Mouse (Mus musculus) hindlimb bud, embryonic 11.5 days (tissue): ENCODE data around the gene Itpr2.

ENCODE experiments used
- DNase-seq: peaks from one replicate; pipeline ENCODE4 v3.0.0-alpha.2; 2012; ENCODE audit warnings: low read depth, low spot score; ENCODE audit errors: extremely low spot score

Gene Itpr2

DNA sequence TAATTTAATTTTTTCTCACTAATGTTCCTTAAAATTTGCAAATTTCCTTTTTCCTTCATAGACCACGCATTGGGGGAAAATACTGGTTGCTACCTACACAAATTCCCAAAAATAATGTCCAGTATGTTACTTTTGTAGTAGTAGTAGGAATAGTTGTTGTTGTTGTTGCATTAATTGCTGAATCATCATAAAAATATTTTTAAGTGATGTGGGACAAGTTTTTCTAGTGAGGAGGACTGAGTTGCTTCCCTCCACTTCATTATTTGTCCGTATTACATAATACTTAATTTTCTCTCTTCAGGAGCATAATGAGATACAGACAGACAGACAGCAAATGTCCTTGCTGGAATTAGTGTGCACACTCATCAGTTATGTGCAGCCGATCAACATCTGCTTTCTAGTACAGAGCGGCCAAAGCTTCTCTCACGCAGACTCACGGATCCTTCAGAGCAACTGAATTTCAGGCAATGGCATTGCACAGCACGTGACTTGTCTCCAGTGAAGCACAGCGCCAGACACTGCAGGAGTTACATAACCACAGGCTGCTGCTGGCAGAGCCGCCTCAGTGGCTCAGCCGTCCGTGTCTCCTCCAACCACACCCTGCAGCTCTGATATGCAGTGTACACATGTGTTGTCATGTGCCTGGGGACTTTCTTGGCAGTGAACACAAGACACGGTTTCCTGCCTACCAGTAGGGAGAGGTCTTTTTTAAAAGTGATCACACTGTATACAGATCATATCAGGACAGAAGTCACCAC lies 231.1 kb downstream of the Itpr2 start:
- DNase-seq, result no peak

DNA sequence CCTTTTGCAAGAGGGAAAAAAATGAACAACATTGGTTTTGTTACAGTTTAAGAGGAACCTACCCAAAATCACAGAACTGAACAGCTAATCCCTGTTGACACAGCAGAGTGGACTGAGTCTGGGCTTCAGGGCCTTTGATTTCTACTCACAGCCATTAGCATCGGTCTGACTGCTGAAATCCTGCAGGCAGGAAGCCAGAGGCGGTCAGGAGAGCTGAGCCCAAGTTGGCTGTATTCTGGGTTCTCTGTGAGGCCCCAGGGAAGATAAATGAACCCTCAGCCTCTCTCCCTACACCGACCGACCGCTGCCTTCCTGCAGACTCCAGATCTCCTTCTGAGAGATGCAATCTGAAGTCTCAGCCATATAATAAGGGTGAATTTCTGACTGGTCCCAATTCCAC lies 231.9 kb downstream of the Itpr2 start:
- no peak for DNase-seq

DNA sequence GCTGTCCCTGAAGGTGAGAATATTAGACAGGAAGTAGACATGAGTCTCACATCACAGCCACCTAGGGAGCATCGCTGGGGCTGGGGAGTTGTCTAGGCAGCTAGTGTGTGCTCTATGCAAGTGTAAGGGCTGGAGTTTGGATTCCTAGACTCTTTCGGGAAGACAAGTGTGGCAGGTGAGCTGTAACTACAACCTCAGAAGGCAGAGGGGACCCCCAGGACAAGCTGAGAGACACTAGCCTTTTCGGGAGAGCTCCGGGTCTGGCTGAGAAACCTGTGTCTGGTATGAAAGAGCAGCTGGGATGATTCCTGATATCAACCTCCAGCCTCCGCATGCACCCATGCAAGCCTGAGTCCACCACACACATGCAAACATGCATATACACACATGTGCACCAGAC lies 232.7 kb downstream of the Itpr2 start:
- no peak for DNase-seq

DNA sequence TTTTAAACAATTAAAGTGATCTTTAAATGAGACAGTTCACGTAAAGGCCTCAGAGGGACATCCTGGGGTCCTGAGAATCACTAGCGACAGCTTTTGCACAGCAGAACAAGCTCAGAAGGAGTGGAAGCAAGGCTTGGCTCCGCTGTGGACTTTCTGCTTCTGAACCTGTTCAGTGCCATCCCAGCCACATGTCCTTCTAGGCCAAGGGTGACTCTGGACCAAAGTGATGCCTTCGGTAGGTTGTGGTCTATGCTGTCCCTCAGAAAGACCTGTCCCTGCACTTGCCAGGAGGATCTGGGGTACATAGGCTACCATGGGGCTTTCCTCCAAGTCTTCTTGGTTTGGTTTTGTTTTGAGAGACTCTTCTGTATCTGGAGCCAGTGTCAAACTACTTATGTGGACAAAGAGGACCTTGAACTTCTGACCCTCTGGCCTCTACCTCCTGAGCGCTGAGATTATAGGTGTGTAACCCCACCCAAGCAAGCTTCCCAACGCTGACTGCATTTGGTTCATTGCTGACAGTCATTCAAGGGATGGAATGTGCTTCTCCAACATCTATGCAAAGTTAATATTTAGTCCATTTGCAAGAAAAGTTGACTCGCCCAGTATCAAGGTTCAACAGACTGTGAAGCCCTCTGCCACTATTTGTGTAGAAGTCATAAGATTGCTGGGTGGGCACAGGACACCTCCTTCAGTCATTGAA lies 241.2 kb downstream of the Itpr2 start:
- no peak for DNase-seq

DNA sequence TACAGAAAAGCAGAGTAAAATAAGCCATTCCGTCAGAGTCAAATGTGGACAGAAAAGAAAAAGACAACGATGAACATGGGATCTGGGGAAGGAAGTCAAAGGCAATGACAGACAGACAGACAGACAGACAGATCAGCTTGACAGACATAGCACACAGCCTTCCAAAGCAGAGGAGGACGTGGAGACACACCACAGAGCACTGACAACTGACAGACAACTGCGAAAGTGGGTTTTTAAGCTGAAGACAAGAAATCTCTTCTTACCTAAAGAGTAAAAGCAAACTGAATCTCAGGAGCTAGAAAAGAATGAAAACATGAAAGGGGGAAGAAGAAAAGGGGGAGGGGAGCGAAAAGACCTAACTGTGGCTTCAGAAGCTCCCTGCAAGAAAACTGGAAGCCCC lies 243.3 kb downstream of the Itpr2 start:
- no peak for DNase-seq

DNA sequence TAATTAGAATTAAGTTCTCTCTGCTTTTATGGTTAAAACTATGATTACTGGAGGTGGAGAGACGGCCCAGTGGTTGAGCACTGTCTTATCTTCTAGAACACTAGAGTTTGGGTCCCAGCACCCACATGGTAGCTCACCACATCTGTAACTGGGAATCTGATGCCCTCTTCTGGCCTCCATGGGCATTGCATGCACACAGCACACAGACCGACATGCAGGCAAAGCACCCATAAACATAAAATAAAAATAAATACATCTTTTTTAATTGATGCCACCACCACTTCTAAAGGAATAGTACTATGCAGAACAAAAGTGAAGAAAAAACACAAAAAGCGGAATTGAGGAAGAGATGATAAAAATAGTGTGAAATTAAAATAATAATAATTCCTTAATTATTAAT lies 243.8 kb downstream of the Itpr2 start:
- DNase-seq, result no peak

DNA sequence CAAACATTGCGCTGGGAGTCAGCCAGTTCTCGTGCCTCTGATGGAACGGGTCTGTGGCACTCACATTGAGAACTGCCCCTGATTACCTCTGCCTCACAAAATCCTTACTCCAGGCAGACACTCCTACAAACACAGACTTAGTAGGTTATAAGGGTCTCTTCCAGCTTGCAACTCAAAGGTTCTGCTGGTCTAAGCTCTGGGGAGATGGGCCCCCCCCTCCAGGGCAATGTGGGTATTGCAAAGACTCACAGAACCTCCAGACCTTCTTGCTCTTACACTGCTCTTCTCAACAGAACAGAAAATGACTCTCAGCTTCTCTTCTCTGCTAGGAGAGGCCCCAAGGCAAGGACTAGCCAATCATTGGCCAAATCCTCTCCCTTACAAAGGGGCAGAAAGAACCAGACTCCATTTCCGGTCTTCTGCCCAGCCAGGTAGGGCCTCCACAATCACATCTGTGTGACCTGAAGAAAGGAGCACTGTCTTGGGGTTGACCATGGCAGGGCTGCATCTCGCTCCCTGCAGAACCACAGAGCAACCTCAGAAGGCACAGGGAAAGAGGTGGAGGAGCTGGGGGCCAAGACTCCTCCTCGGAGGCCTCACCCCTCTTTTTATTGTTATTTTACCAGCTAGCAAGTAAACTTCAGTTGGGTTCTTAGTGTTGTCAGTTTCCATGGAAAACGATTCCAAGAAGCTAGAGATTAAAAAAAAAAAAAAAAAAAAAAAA lies 244.9 kb downstream of the Itpr2 start:
- no peak for DNase-seq

DNA sequence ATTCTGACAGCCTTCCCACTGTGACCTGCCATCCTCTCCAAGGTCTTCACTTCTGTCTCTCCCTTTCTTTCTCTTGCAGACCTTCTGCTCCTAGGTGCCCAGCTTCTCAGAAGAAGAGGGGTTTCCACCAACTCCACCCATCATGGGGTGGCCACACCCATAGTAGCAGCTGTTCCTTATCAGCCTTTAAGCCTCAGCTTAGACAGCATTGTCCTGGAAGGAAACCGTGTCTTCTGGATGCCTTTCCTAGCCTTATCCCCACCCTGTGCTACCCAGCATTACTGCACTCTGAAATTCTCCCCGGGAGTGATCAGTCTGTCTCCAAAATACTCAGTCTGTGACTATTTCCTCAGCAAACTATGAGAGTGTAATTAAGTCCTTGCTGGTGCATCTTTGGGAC lies 245.6 kb downstream of the Itpr2 start:
- DNase-seq, result no peak

DNA sequence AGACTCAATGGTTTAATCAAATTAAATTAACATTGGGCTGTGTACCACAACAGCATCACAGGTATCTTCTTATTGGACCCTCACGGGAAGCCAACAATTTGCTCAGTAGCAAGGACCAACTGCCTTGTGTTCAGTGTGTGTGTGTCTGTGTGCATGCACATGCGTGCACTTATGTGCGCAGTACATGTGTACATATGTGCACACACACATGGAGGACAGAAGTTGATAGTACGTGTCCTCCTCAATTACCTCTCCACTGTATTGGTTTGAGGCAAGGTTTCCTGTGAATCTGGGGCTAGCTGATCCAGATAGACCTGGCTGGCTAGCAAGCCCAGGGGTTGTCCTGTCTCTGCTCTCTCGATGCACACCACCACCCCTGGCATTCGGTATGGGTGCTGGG lies 246.4 kb downstream of the Itpr2 start:
- DNase-seq, result no peak

DNA sequence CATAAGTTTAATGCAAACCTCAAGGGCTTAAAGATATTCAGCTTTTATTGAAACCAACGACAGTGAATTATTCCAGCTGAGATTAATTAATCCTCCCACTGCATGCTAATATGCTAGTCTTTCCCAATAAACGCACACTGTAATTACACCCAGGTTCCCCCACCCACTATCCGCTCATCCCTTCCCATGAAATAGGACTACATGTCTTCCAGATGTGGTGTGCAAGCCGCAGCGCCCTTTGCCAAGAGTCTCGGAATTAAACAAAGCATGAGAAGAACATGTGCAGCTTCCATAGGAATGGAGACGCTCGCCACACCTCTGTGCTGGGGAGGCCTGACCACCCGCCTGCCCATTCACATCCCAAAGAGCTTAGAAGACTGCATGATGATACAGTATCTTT lies 247.1 kb downstream of the Itpr2 start:
- DNase-seq, result no peak

DNA sequence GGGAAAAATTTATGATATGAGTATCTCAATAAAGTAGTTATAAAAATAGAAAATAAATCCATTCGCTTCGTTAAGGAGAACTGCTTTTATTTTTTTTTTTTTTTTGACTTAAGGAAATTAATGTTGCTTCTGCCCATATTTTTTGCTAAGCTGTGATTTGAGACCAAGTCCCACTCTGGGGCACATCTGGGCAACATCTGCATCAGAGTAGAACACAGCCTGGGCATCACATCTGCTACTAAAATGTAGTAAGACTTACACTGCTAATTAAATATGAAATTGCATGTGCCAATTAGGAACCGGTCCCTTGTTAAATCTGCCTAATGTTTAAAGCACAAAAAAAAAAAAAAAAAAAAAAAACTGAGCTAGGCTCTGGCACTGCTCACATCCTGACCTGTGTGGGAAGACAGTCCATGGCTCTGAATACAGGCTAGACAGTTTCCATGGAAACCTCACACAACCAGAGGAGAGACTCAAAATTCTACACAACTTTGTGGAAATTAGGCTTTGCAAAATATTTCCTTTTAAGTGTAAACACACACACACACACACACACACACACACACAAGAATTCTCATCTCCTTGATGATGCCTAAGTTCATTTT lies 247.7 kb downstream of the Itpr2 start:
- no peak for DNase-seq

DNA sequence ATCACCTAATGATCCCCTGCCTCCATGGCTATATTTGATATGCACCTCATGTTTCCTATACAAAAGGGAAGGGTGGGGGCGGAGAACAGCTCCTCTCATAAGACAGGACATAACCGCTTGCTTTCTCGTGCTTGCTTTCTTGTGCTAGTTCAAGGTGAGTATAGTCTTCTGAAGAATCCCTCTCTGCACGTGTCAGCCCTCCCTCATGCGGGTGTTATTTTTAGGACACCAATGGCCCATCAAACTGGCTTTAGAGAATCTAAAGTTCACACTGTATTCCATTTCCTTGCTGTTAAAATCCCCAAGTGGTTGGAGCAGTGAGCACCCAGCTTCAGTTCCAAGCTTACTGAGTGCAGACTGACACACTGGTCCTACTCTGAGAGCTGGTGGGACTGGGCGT lies 252.9 kb downstream of the Itpr2 start:
- DNase-seq, result no peak

DNA sequence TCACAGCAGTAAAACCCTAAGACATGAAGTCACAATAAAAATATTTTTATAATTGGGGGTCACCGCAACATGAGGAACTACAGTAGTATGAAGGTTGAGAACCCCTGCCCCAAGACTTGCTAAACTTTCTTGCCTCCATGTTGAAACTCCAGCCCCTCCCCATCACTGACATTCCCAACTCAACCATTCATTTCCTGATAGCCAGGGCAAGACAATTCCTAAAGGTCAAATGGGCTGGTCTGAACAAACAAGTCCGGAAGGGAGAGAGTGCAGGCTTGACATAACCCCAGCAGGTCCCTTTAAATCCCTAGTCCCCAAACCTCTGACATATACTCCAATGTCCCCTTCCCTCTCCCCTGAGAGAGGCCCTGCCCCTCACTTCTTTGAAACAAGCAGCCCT lies 253.7 kb downstream of the Itpr2 start:
- DNase-seq, result no peak

DNA sequence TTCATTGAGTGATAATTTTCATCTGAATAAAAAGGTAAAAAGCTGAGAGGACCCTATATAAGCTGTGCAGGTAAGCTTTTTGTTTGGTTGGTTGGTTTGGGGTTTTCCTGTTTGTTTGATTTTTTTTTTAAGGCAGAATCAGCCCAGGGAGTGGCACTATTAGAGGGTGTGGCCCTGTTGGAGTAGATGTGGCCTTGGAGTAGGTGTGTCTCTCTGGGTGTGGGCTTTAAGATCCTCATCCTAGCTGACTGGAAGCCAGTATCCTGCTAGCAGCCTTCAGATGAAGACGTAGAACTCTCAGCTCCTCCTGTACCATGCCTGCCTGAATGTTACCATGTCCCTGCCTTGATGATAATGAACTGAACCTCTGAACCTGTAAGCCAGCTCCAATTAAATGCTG lies 254.1 kb downstream of the Itpr2 start:
- no peak for DNase-seq

DNA sequence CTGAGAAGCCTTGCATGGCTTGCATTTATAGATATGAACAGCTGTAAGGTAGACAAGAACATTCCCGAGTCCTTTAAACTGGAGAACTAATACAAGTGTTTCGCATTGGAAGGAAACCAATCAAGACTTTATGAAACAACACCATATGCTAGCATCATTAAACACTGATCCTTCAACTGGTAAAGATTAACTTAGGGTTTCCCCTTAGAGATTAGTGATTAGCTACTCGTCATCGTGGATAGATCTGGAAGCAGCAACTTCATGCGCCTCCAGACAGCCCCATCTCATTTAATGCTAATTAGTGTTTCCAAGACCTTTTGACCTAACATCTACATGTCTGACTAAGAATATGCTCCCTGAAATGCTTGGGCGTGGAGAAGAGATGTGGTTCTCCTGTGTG lies 255.7 kb downstream of the Itpr2 start:
- DNase-seq, result no peak

DNA sequence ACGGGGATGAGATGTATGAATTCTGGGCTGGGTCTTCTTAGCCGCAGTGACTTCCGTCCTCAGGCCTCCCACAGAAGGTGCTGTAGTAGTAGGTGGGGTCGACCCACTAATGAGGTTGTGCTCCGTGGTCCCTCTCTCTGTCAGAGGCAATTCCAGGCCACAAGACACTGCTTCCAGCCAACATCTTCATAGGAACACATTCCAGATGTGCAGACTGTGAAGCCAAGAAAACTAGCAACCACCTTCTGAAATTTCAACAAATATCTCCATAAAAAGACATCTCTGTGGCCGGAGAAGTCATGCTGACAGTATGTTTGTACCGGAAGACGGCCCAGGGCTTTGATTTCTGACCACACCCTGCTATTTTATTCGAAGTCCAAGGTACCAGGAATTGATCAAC lies 256.1 kb downstream of the Itpr2 start:
- DNase-seq, result no peak

DNA sequence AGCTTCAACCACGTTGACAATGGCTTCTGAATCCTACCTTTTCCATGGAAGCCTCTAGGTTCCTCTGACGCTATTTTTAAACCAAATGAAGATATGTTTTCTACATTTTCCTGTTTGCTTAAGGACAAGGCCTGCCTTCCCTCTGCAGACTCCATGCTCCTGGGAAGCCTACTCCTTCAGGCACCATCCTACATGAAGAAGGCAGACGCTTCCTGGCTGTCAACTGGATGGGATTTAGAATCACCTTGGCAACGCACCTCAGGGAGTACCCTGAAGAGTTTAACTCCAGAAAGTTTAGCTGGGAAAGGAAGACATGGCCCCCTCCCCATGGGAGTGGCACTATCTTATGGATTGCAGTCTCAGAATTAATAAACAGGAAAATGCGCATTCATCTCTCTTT lies 259.0 kb downstream of the Itpr2 start:
- no peak for DNase-seq

DNA sequence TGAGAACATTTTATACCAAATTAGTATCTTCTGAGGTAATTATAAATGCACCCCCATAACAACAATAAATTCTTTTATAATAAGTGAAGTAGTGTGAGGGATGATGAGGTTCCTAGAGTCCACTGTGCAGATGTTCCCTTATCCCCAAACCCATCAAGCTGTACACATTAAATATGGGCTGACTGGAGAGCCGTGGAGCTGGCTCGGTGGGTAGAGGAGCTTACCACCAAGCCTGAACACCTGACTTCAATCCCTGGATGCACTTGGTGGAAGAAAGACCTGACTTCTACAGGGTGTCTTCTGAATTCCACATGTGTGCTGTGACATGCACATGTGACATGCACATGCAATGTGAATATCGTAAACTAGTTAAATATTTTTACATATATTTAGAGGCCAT lies 260.7 kb downstream of the Itpr2 start:
- DNase-seq, result no peak

DNA sequence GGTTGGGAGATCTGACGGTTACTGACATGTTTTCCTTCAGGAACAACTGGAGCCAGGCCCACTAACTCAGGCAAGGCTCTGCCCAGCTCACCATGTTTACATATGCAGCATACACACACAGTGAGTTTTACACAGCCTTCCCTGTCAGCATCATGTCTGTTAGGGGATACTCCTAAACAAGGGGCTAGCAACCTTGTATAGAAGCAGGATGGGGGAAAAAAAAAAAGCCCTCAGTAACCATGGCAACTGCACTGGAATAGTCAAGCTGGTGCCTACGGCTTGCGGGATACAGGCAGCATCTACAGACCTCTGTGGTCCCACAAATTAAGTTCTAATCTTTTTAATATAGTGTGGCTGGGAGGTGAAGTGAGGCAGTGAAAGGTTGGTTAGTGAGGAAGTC lies 266.9 kb downstream of the Itpr2 start:
- no peak for DNase-seq

DNA sequence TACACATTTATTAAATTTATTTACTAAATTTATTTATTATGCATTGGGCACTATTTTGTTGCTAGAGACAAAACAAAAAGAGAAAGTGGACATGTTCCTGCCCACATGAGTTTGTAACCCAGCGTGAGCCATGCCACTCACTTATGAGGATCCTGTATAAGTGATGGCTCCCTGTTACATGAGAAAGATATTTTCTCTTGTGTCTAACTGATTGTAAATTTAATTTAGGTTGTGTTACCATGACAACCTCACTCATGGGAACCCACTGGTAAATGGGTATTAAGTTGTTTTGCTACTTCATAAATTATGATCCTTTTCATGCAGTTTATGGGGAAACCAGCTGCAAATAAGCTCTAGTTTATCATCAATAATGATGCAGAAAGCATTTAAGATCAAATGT lies 267.6 kb downstream of the Itpr2 start:
- DNase-seq, result no peak

DNA sequence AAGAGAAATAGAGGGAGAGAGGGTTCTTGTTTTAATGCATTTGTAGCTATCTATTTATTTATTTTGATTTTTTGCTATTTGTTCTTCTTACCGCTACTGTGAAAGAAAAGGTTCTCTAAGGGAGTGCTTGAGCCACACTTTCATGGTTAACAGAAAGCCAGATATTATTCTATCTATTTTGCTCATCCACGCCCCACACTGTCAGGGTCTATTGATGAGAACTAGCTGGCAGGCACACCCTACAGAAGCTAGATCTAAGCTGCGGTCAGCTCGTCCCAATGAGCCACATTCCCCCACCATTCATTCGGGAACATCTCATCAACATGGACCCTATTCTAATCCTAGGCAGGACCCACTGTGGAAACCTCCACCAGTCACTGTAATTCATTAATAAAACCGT lies 271.1 kb downstream of the Itpr2 start:
- DNase-seq, result no peak

DNA sequence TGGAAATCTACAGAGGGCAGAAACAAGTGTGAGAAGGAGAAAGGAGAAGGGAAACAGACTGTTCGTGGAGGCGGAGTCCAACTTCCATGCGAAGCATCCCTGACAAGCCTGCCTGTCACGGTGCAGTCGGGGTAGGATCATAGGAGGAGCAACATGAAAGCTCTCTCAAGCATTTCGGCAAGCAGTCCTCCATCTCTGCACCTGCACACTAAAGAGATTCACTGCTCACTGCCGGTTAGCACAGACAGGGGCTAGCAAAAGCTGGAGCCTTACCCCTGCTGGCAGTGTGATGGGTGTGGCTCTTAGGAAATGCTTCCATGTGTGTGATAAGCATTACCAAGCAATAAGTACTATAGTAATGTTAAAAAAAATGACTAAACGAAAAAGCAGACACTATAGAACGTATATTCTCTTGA lies 271.6 kb downstream of the Itpr2 start:
- DNase-seq, result no peak
